Mouse (Mus musculus): Measurements from ENCODE around the gene Gm10413.
"Not testable (repeated sequence)": the region's sequence is repeated elsewhere in the genome, so short reads cannot be mapped to it uniquely, and the experiment has no call there.

The Gm10413 gene

DNA sequence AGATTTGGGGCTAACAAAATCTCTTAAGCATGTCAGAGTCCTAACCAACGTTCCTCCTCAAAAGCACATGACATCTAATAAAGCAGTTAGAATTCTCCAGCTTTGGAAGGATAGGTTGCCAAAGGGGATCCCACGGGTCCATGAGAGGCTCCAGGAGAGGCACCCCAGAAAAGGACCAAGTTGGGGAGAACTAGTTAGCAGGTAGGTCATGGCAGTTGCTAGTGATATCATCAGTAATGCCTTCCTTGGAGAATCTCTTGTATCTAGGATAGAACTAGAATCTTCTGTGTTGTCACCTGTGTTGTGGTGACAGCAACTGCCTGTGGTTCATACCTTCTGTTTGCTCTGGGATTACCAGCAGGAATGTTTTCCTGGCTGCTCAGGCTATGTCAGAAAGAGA is at the start of gene Gm10413:
Gm10413 (plus strand) TSS at position 301 of the 400 bp plus-strand sequence.
- CTCF ChIA-PET, result not testable (repeated sequence)

DNA sequence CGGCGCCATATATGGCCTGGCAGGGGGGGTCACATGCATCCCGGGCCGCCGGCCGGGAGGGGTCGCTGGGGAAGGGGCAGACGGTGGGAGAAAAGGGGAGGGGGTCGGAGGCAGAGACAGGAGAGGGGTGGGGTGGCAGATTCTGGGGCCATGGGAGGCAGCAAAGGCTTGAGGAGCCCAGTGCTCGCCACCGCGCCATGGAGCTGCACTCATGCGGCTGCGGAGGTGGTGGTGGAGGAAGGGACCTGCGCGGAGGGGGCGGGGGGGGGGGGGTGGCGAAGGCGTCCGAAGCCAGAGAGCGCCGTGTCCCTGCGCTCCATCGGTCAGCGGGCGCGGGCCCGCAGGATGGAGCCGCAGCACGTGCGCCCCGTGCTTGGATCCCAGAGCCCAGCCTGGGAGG is 17.4 kb downstream of the Gm10413 start, which contains the start of gene Gm10409:
Gm10409 (plus strand) TSS at position 301 of the 400 bp plus-strand sequence.
- CTCF ChIA-PET, POLR2A ChIA-PET: not testable (repeated sequence)

More for the DNA sequence above, at the start of gene Gm10413:
- POLR2A ChIA-PET, result not testable (repeated sequence)

DNA sequence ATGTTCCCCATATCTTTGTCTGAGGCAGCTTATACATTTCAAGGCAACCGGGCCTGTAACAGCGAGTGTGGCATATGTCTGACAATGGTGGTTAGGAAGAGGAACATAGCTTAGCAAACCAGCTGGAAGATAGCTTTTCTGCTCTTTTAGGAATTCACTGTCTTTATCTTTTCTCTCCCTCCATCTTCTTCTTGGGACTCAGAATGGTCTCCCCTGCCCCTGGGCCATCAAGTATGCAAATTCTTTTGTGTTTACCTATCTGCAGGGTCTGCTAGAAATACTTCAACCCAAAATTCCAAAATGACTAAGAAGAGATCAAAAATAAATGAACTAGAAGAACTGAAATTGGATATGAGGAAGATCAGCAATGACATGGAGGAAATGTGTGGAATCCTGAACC is 32.9 kb downstream of the Gm10413 start, which contains the start of gene Gm3005:
Gm3005 (plus strand) TSS at position 301 of the 400 bp plus-strand sequence.
- CTCF ChIA-PET, POLR2A ChIA-PET: not testable (repeated sequence)

DNA sequence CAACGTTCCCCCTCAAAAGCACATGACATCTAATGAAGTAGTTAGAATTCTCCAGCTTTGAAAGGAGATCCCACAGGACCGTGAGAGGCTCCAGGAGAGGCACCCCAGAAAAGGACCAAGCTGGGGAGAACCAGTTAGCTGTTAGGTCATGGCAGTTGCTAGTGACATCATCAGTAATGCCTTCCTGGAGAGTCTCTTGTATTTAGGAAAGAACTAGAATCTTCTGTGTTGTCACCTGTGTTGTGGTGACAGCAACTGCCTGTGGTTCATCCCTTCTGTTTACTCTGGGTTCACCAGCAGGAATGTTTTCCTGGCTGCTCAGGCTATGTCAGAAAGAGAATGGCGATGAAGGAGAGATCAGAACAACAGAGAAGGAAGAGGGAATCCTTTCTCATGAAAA is 54.2 kb downstream of the Gm10413 start, which contains the start of gene Gm10408:
Gm10408 (plus strand) TSS at position 301 of the 400 bp plus-strand sequence.
- POLR2A ChIA-PET, CTCF ChIA-PET: not testable (repeated sequence)
